Mouse (Mus musculus): ENCODE measurements around the gene Cox7a2l.

DNA sequence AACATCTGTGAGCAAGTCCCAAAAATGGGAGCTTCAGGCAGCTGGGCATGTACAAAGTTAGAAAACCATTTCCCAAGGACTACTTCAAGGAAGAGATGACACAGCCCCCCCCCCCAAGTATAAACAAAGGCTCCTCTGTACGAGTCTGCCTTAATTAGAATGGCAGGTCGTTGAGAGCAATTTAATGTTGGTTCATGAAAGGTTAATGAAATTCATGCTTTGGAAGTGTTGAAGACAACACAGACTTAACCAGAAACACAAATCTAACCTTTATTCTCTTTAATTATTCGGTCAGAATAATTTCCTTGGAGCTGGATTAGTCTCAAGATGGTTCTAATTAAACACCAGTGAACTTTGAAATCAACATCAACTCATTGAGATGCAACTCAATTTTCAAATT, 29.4 kb downstream of the Cox7a2l start:
- TF ChIP-seq POLR2A (IDR thresholded peaks at IDR 0.05; ENCODE audit: low read depth, low read length): no peak
- TF ChIP-seq CTCF (IDR thresholded peaks at IDR 0.05; ENCODE audit: borderline replicate concordance, insufficient read depth, low read length): no peak
